Mouse (Mus musculus) cerebellum, postnatal 36 days (tissue): ENCODE data around the gene Cmtm5.
A peak's percentile ranks its signal among the peaks of the same experiment; 100 is the strongest.
"Not testable (repeated sequence)": the region's sequence is repeated elsewhere in the genome, so short reads cannot be mapped to it uniquely, and the experiment has no call there.

Experiments
- DNase-seq, 2 experiments: peaks; one replicate each; pipeline ENCODE4 v3.0.0; 2021 to 2022; ENCODE audit warnings: mixed read lengths in 2 of 2

Gene Cmtm5

DNA sequence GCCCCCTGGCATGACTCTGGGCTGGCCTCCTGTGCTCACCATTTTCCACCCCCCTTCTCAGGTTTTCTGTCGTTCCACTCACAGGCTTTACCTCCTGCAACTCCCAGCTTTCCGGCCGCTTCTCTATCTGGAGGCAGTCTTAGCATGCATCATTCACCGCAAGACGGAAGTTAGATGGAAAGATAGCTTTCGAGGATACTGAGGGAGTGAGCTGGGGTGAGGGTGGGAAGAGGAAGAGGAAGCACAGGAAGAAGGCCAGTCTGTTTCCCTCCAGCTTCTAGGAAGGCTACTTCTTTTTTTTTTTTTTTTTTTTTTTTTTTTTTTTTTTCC is 735 bp downstream of the Cmtm5 start:
- no peak for DNase-seq

DNA sequence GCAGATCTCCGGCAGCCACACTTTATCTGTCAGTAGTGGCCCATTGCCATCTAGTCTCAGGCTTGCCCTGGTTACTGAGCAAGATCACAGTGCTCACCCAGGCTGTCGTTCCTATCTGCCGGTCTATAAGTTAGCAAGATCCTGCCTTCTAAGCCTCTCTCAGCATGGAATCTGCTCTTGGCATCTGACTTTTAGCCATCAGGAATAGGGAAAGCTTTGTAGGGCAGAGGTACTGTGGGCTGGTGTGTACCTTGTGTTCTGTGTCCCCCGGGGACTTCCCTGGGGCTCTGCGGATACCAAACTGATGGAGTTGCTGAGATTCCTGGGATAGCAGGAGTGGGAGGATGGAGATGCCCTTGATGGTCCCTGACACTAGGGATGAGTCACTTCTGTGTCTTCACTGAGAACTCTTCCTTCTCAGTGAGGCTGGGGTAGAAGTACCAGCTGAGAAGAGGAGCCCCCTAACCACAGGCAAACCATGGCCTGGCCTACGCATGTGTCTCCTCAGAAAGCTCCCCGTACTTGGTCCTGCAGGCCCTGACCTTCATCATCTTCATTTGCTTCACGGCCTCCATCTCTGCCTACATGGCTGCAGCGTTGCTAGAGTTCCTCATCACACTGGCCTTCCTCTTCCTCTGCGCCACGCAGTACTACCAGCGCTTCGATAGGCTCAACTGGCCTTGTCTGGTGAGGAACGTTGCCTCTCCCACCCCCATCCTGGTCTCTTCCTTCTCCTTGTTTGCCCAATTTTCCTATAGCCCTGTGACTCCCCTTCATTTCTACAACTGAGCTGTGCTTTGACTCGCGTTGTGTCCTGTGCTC is 1.5 kb downstream of the Cmtm5 start:
- DNase-seq = no peak

DNA sequence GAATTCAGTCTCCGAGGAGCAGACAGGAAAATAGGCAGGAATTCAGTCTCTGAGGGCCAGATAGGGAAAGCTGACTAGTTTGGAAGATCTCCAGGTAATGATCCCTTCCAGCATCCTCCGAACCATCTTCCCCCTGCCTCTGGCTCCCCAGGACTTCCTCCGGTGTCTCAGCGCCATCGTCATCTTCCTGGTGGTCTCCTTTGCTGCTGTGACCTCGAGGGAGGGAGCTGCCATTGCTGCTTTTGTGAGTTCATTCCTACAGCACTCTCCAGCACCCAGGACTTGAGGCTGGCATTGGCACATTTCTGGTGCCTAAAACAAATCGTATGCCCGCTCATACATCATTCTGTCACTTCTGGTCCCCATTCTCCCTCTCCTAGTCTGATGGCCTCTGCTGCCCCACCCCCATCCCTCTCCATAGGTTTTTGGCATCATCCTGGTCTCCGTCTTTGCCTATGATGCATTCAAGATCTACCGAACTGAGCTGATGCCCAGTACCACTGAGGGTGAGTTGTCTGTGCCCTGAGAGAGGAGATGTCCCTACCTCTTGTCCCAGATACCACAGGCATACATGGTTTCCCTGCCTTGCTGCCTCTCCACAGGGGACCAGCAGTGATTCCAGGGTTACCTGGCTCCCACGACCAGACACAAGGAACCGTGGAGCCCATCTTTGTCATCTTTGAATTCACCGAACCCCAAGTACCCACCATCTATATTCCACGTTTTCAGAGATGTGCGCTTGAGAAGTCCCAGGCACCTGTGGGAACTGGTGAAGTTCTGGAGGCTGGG is 2.6 kb downstream of the Cmtm5 start:
- no peak for DNase-seq

DNA sequence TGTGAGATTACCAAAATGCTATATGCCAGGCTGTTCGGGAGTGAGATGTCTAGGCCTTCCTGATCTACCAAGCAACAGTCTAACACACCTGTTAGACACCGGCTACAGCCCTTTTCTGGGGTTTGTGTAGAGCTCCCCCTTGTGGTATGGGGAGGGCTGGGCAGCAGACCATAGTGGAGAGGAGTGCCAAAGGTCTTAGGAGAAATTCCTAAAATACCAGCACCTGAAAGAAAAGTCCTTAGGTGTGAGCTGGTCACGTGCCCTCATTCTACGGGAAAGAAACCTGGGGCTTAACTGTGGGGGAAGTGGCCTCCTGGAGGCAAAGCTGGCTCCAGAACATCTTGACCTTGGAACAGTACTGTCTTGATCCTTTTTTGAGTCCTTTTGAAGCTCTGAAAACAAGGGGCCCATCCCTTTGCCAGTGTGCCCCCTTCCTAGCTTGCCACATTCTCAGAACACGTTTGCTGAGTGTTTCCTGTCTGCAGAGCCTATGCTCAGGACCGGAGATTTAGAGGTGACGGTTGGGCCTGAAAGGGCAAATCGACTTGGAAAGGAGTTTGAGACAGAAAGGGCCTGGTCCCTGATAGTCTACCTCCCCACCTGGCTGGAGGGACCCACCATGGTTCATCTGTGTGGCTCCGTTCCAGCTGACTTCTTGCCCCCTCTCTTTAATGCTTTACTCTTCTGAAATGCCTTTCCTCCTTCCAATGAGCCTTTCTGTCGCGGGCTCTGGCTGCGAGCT is 3.5 kb downstream of the Cmtm5 start:
- DNase-seq = peak; percentile 53 to 59

DNA sequence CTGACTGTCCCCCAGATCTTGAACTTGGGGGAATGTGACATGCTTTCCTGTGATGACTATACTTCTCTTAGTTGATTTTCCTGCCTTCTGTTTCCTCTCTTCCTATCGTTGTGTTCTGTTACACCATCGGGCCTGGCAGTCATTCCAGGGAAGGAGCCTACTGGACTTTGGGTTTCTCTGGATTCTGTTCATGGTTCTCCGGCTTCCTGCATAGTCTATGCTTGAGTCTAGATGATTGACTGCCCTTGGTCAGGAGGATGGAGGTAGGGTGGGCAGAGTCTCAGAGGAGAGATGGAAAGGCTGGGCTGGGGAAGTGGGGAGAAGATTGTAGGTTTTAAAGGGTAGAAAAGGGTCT is 4.1 kb downstream of the Cmtm5 start:
- DNase-seq = no peak

DNA sequence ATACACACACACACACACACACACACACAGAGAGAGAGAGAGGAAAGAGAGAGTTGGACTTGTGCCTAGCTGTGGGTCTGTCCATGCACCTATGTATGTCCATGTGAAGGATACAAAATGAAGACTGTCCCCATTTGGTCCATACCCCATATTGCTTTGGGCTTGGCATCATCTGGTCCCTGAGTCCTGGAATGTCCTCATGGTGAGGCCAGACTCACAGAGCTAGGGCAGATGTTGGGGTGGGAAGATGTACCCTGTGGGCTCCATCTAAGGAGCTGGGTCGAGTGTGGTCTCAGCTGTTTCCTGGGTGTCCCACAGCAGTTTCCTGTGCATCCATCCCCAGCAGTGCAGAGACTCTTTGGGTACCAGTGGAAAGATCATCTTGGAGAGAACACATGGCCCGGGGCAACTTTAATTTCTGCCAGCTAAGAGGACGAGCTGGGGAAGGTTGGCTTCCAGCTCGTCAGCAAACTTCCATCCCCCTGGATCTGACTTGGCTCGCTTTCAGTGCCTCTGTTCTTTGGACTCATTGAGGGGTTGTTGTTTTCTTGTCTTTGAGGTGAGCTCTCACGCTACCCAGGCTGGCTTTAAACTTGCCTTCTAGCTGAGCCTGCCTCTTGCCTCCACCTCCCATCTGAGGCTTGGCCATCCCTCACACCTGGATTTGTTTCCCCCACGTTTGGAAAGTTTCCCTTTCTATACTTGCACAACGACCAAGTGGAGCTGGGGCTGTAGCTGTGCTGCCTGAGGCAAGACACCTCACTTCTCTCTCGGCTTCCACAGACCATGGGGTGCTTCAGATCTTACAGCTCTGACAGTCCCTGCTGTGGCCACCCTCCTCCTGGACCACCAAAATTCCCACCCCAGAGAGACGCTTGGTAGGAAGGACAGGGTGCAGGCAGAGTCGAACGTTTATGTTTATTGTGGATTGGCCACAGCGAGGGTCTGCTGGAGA is 5.2 kb downstream of the Cmtm5 start:
- no peak for DNase-seq

DNA sequence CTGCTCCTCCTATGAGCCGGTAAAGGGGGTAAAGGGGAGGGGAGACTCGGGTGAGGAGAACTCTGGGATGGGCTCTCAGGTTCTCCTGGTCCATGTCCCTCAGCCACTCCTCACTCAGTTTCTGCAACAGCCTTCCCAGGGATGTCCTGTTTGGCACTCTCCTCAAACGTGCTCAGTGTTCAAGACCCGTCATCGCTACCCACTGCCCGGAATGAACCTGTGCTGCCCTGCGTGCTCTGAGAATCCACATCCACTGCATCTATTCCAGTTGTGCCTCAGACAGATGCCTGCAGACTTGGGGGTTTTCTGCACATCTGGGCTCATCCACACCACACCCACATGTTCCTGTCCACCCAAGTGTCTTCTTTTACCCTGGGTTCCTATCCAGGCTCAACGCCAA is 6.4 kb downstream of the Cmtm5 start:
- DNase-seq = no peak

DNA sequence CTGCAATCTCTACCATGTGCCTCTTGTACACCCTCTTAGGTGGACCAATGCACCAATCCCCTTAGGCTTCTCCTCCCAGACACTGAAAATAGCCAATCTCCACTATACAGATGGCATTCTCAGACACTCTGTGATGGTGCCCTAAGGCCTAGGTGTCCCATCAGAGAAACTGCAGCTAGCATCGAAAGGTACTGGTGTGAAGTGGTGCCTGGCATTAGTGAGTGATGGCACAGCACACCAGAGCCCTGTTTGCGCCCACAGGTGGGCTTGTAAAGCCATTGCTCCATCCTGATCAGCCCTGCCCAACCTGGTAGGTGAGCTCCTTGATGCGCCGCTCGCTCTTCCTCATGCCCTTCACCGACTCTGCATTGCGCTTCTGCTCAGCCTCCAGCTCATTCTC is 7.9 kb downstream of the Cmtm5 start:
- no peak for DNase-seq

DNA sequence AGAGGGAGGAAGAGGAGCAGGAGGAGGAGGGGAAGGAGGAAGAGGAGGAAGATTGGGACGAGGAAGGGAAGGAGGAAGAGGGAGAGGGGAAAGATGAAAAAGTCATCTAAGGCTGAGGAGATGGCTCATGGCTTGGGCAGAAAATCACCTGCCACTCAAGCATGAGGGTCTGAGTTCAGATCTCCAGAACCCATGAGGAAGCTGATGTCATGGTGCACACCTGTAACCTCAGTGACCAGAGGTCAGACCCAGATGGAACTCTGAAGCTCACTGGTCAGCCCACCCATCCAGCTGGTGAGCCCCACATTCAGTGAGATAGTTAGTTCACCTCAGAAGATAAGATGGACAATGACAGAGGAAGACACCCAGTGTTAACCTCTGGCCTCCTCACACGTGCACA is 8.9 kb downstream of the Cmtm5 start:
- no peak for DNase-seq

DNA sequence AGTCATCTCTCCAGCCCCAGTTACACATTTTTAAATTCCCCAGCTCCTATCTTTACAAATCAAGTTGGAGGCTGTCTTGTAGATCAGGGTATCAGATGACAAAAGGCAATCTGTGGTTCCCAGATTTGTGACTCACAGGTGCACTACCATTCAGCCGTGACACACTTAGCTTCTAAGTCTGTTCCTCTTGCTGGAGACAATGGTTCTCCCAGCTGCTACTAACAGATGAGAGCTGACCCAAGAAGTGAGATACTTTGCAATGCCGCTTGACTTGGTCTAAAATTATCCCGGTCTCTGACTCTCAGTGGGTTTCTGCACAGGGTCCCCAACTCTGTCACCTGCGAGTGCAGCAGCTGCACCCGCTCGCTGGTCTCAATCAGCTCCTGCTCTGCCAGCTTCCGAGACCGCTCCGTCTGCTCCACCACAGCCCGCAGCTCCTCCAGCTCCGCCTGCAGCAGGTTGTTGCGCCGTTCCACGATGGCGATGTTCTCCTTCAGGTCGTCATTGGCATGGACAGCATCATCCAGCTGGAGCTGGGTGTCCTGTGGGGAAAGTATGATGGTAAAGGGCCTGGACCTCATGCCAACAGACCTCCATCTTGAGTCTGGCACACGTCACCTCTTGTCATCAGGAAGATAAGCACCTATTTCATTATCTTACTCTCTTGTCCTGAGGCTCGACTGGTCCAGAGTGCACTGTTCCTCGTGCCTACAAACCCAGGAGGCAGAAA is 10.1 kb downstream of the Cmtm5 start:
- no peak for DNase-seq

DNA sequence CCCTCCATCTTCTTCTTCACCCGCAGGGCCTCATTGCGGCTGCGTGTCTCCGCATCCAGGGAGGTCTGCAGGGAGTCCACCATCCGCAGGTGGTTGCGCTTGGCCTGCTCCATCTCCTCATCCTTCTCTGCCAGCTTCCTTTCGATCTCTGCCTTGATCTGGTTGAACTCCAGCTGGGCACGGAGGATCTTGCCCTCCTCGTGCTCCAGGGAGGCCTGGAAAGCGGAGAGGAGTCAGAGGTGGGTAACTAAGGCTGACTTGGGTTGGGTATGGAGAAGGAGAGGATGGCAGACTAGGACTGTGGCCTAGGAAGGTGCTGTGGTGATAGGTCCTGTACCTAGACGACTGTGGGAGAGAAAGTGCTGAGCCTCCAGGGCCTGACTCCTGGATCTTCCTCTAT is 10.9 kb downstream of the Cmtm5 start:
- not testable (repeated sequence) for DNase-seq

DNA sequence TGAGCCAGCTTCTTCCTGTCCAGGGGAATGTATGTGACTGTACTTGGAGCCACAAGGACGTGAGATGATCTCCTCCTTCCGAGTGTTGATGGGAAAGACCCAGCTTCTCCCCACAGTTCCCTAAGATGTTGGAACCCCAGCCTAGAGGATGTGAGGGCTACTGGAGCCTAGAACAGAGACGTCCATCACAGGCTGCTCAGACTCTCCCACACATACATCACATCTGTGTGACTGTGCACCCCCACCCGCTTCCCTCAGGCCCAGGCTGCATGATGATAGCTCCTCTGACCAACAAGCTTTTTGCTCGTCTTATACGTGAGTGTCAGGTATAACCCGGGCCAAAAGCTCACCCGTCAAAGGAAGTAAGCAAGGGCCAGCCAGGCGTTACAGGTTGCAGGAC is 12.7 kb downstream of the Cmtm5 start:
- no peak for DNase-seq

DNA sequence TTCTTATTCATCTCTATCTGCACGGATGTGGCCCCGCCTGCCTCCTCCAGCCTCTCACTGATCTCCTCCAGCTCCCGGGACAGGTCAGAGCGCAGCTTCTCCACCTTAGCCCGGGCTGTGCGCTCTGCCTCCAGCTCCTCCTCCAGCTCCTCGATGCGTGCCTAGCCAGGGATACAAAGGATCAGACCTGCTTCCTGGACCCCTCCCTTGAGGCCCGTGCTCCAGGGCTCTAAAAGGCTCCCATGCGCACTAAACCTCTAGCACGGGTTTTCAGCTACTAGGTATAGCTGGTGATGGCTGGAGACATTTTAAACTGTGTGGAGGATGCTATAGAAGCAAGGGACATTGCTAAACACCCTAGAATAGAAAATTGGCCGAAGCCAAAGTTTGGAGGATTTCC is 14.4 kb downstream of the Cmtm5 start:
- no peak for DNase-seq

DNA sequence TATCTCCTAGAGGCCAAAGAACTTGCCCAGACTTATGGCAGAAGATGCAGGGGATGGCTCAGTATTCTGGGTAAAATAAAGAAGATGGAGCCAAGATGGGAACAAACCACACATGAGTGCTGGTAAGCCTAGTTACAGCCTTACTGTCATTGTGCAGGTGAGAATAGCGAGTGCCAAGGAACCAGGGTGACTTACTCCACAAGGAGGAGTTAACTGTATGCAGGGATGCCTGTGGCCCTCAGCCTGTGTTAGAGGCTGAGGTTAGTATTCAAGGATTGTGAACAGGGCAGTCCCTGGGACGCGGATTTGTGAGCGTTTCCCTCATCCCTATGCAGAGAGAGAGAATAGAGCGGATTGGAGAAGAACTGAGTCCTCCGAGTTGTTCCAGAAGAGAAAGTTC is 15.5 kb downstream of the Cmtm5 start:
- no peak for DNase-seq

DNA sequence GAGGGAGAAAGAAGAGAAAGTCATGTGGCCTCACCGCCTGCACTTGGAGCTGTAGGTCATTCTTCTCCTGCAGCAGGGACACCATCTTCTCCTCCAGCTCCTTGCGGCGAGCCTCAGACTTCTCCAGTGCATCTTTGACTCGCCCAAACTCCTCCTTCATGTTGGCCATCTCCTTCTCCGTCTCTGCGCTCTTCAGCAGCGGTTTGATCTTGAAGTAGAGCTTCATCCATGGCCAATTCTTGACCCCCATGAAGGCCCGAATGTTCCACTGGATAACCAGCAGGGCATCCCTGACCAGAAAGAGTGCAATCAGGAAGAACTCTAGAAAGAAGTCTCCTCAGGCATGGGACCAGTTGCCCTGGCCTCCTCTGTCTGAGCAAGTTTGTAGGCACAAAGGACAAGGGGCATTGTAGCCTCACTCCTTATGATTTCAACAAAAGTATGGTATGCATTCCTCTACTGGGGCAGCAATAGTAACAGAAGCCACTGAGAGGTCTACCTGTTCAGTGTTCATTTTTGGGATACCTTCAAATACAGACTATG is 17.7 kb downstream of the Cmtm5 start:
- no peak for DNase-seq

DNA sequence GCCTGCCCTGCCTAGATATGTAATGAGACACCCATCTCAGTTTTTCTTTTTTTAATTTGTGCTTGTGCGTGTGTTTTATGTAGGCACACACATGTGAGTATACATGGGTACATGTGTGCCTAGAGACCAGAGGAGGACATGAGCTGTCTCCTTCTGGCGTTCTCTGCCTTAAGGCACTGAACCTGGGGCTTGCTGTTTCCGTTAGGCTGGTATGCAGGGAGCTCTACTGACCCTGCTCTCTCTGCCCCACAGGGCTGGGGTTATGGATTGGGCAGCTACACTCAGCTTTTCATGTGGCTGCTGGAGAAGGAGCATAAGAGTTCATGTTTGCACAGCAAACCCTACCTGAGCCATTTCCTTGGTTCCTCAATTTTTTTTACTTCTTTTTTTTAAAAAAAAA is 18.4 kb downstream of the Cmtm5 start:
- DNase-seq = no peak

DNA sequence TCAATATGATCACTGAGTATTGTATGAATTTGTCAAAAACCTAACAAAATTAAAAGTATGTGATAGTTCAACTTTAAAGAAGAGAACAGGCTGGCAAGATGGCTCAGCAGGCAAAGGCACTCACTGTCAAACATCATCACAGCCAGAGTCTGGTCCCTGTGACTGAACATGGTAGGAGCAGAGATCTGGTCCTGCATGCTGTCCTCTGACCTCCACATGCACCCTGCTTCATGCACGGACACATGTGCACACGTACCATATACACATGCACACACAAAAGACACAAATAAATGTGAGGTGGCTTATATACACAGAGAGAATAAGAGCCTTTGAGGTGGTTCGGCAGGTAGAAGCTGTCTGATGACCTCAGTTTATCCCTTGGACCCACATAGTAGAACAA is 19.4 kb downstream of the Cmtm5 start:
- DNase-seq = no peak

DNA sequence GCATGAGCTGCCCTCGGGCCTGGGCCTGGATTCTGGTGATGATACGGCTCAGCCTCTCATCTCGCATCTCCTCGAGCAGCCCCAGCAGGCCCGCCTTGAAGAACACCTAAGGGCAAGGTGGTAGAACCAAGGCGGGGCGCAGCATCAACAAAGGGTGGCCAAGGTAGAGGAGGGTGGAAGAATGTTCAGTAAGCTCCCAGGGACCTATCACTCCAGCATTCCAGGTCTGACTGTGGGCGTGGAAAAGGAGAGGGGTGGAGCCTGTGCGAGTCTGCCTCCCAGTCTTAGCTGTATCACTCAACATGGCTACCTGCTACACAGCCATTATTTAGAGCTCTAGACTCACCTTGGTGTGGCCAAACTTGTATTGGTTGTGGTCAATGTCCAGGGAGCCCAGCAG is 20.5 kb downstream of the Cmtm5 start:
- no peak for DNase-seq

DNA sequence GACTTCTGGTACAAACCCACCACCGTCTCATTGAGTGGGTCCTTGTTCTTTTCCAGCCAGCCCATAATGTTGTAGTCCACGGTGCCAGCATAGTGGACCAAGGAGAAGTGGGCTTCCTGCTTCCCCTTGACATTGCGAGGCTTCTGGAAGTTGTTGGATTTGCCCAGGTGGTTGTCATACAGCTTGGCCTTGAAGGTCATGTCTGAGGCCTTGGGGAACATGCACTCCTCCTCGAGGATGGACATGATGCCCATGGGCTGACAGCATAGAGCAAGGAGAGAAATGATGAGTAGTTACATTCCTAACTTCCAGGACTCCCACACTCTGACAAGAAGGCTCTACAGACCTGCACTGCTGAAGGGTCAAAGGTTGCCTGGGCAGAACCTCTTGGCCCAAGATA is 22.4 kb downstream of the Cmtm5 start:
- no peak for DNase-seq

DNA sequence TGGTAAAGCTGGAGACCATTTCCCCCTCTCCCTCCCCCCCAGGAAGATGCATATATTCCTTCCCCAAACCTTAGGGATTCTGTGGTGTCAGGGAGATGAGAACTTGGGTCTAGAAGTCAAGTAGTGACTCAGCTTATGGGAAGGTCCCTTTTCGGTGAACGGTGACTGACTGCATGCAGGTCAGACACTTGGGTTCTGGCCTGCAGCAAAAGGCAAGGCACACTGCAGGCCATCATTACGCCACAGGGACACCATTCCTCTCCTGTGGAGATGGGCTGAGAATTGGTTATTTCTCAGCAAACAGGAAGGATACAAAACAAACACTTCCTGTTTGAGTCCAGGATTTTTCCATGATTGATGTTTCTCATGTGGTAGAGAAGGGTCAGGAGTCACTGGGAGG is 23.1 kb downstream of the Cmtm5 start:
- DNase-seq = no peak

DNA sequence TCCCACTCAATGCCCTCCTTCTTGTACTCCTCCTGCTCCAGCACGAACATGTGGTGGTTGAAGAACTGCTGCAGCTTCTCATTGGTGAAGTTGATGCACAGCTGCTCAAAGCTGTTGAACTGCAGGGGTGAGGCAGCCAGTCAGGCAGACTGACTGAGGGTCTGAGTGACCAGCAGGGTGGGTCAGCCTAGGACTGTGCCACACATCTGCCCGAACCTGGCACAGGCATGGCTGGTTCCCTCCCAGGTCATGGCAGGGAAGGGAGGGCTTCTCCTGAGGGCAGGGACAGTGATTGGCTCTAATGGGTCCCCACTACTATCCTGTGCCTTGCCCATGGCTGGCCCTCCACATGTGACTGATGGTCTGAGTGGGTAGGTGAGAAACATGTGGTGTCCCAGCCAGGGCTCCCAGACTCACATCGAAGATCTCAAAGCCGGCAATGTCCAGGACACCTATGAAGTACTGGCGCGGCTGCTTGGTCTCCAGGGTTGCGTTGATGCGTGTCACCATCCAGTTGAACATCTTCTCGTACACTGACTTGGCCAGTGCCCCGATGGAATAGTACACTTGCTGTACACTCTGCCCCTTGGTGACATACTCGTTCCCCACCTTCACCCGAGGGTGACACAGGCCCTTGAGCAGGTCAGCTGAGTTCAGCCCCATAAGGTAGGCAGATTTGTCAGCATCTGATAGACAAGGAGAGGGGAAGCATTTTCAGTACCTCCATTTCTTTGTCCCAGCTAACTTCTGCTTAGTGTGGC is 24.0 kb downstream of the Cmtm5 start:
- not testable (repeated sequence) for DNase-seq
